Mouse (Mus musculus) 3T3-L1 (cell line): ENCODE results near the gene Ptpn5.

ENCODE experiments used
- DNase-seq: peaks from one replicate; pipeline ENCODE4 v3.0.0-alpha.2; 2015; ENCODE audit warnings: low read depth, low spot score

Gene Ptpn5

DNA sequence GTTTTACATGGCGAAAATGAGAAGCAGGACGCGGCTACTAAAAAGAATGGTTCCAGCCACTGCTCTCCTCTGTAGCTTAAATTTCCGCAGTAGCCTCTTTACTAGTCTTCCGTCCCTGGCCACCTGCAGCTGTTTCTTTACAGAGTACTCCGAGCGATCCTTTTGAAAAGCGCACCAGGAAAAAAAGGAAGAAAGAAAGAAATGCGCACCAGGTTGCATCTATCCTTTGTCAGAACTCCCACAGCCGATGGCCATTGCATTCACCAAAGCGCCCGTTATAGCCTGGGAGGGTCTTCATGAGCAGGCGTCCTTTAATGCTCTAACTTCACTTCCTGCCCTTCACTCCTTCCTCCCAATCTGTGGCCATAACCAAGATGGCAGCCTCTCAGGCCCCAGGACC is at the start of gene Ptpn5:
Gene Ptpn5, minus strand, starts transcription at position 354 of the 400 bp plus-strand sequence.
- DNase-seq = no peak

DNA sequence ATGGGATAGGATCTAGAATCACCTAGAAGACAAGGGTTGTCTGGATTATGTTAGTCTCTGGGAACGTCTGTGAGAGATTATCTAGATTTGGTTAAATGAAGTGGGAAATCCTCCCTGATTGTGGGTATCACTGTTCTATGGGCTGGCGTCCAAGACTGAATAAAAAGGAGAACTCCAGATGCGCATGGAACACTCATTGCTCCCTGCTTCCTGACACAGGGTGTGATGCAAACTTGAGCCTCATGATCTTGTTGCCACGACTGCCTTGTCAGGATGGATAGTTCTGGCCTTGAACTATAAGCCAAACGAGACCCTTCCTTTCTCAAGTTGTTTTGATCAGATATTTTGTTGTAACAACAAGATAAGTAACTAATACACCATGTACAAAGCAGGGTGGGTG is 37.3 kb upstream of the Ptpn5 start:
- DNase-seq = no peak

GRCm38 (mm10) chr7:47165028-47165427 is 31.5 kb upstream of the Ptpn5 start:
- no peak for DNase-seq

DNA sequence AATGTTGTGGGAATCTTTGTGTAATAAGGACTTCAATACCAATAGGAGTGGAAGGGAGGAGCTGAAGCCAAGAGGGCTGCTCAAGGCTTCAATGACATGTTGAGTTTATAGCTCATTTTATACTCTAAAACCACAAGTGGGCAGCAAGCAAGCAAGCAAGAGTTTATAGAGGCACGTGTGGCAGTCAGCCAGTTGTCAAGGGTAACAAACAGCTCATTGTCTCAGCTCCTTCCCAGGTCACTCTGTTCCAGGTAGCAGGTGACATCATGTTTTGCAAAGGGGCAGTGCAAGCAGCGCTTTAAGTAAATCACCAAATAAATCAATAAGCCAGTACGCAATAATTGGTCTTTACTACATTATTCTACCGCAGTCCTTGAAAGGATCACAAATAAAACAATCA is 29.7 kb upstream of the Ptpn5 start:
- DNase-seq = peak; percentile 5

- no peak for DNase-seq
Measured at GRCm38 (mm10) chr7:47158451-47158850, 25.0 kb upstream of the Ptpn5 start.

DNA sequence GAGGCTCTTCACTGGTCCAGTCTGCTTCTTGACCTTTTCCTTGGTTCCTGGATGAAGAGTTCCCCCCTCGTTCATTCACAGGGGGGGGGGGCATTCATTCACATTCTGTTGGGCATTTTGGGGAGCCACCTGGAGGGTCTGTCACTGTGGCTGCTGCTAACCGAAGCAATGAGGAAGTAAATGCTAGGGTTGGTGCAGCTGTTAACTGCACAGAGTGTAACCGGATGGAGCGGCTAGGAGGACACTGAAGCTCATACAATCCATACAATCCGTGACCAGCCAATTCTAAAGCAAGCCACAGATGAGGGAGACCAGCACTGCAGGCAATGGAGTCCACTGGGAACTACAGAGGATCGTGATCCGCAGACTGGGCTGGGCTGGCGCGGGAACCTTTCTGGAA is 24.3 kb upstream of the Ptpn5 start:
- DNase-seq = no peak

DNA sequence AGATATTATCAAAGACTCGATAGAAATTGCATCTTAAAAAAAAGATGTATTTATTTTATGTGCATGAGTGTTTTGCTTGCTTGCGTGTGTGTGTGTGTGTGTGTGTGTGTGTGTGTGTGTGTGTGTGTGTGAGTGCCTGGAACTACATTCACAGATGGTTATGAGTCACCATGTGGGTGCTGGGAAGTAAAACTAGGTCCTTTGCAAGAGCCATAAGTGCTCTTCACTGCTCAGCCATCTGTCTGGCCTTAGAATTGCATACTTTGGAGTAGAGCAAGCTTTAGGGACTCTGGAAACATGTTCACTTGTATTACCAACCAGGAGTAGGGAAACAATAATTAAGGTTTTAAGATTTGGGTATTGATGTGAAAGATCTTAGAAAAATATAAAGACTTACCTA is 22.4 kb upstream of the Ptpn5 start:
- no peak for DNase-seq

DNA sequence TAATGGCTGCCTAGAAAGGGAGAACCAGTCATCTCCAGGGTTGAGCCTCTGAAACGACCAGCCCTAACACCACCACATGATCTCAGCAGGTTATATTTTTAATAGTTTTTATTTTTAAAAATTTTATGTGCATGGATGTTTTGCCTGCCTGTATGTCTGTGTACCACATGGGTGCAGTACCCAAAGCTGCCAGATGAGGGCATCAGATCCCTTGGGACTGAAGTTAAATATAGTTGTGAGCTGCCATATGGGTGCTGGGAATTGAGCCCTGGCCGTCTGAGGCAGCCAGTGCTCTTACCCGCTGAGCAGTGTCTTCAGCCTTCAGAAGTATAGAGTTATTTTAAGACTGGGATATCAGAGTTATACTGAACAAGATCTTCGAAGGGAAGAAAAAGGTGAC is 21.9 kb upstream of the Ptpn5 start:
- no peak for DNase-seq

GRCm38 (mm10) chr7:47150420-47151061 is 17.1 kb upstream of the Ptpn5 start:
- peak; percentile 69 for DNase-seq

GRCm38 (mm10) chr7:47148298-47148697 is 14.8 kb upstream of the Ptpn5 start:
- DNase-seq = no peak

- DNase-seq = peak; percentile 55
Measured at GRCm38 (mm10) chr7:47146034-47146812, 12.7 kb upstream of the Ptpn5 start.

DNA sequence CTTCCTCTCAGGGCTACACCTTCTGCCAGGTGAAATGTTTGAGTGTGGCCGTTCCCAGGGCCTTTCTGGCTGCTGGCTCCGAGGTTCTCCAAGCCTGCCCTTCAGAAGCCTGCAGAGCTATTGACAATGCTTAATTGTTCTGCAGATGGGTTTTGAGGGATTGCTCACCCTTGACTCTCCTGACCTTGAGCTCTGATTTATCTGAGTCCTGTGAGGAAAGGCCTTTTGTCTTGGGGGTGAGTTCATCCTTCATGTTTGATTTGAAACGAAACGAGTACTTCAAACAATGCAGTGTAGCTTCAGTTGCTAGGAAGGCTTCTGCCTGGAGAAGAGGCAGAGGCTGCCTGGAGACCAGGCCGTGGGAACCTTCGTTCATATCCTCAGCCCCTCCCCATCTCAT is 10.8 kb upstream of the Ptpn5 start:
- DNase-seq = no peak

DNA sequence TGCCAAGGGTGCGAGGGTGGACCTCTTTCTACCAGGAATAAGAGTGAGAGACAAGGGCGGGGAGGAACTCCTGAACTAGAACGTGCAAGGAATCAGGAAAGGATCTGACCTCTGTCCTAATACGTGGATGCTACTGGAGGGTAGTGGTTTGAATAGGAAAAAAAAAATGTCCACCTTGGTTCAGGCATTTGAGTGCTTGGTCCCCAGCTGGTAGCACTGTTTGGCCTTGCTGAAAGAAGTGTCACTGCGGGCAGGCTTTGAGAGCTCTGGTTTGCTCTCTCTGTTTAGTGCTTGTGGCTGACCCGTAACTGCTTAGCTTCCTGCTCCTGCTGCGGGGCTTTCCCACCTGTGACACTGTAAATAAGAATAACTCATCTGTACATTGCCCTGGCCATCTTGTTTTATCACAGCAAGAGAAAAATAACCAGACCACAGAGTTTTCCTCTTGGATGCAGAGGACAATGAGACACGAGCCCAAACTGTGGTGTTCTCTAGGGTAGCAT is 6.4 kb upstream of the Ptpn5 start:
- DNase-seq = no peak

DNA sequence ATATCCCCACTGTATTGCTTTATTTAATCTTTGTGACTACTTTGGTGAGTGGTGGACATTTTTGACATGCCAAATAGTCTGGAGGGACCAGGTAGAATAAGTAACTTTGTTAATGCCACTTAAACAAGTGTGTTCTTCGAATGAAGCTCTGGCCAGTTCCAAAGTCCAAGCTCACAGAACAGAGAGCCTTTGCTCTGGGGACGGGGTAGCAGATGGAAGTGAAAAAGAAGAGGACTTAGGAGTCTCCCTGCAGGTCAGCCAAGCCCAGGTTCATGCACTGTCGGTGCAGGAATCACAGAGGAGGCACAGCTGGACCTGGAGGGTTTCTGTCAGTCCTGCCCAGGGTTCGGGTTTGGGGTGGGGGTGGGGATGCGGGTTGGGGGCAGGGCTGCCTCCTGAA is 1.1 kb upstream of the Ptpn5 start:
- no peak for DNase-seq

GRCm38 (mm10) chr7:47132931-47133260 is 588 bp downstream of the Ptpn5 start:
- no peak for DNase-seq

GRCm38 (mm10) chr7:47132180-47132930 is 1.1 kb downstream of the Ptpn5 start:
- DNase-seq = no peak

DNA sequence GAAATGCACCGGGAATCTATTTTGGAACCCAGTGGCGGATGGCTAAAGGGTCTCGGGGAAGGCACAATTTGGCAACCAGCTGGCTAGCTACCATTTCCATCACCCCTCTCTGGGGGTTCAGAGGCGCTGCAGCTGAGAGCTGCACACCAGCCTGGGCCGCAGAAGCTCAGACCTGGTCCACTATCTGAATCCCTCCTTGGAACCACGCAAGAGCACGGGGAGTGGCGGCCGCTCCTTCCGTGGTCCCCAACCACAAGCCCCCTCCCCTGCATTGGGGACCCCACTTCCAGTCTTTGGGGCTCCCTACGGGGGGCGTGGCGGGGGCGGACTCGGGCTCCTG is 1.7 kb downstream of the Ptpn5 start:
- DNase-seq = no peak

GRCm38 (mm10) chr7:47131258-47131657 is 2.2 kb downstream of the Ptpn5 start:
- DNase-seq = no peak

GRCm38 (mm10) chr7:47122026-47122425 is 11.5 kb downstream of the Ptpn5 start:
- DNase-seq = no peak

DNA sequence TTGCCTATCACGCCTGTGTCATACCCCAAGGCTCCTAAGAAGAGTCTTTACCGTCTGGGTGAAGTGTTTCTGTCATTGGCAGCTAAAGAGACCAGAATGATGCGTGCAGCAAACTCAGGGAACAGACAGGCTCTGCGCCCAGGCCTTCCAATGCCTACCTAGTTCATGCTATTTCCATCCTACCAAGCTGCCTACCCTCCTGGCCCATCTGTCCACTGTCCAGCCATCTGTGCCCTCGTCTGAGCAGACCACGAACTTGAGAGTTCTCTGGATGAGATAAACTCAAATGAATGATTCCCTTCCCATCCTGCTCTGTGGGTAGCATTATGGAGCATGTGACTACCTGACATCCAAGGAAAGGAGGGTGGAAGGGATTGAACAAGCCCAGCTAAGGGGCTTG is 16.8 kb downstream of the Ptpn5 start:
- DNase-seq = no peak

DNA sequence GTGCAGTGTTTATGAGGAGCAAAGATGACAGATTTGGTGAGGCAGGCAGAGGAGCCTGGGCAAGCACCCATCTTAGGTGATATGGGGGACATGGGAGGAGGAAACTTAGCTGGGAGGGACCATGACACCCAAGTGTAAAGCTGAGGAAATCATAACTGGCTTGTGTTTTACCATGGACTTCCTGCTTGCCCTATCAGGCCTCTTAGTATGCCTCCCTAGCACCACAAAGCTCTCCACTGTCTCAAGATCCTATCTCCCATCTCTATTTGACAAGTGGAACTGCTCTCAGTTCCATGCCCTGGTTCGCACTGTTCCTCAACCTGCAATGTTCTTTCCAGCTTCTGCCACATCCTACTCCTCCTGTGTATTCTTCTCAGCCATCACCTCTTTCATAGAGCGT is 18.0 kb downstream of the Ptpn5 start:
- no peak for DNase-seq

DNA sequence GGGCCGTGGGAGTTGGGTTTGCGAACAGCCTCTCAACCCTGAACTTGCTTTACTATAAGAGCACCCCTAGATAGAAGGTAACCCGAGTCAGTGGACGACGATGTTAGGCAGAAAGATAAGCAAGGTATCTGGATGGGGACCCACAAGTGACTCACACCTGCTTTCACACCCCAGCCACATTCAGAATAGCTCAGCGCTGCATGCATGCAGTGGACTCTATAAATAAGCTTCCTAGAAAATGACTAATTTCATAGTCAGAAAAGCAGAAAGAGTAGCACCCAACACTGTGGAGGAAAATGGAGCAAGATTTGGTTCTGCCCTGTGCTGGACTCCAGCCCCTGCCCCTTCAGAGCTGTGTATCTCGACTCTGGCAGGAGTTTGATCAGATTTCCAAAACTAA is 20.1 kb downstream of the Ptpn5 start:
- DNase-seq = peak; percentile 35

- DNase-seq = no peak
Measured at GRCm38 (mm10) chr7:47112036-47112435, 21.4 kb downstream of the Ptpn5 start.
